Mouse (Mus musculus): ENCODE measurements around the gene Gm49711. TPM values are rescaled to one million over a fixed set of nuclear protein-coding genes. Genes with fewer than 3 reads are reported as not detected.

The Gm49711 gene
- polyA plus RNA-seq, 1 experiment, result not detected

DNA sequence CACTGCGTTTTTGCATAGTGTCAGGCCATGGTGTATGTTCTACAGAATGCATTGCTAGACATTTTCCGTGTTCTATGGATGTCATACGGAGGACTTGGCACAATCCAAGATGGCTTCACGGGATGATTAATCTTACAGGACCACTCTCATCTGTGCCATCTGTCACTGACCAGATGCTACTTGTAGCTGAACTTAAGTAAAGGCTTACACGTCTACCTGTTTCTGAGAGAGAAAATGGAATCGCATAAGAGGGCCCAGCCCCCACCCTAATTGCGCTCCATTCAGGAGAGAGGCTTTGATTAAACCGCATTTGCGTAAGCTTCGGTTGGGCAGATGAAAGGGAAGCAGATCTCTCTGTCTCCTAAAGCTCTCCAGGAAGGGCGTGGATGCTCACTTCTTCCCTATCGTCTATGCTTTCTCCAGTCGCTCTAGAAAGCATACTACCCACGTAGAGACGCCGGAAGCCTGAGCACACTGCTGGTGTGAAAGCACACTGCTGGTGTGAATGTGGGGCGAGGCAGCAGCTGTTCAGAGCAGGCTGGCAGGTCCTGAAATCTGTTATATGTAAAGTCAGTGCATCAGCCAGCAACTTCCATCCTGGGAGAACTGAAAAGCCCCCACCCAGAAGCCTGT, 62.9 kb downstream of the Gm49711 start:
- H3K36me3 ChIP-seq (ENCODE audit: control insufficient read depth, insufficient read depth, low read length), result no peaks in the 10 kb centered on the region
- no peaks in the 10 kb centered on the region for H3K27me3 ChIP-seq (ENCODE audit: control insufficient read depth, insufficient read depth, low read length)
- no peak overlapping the region for H3K4me3 ChIP-seq (ENCODE audit: control insufficient read depth, low read depth, low read length)
- peaks cover 16% of the 10 kb centered on the region for H3K4me1 ChIP-seq (ENCODE audit: control insufficient read depth, insufficient read depth, low read length)
- no peak for TF ChIP-seq CTCF (IDR thresholded peaks at IDR 0.05; ENCODE audit: control insufficient read depth, insufficient read depth, insufficient replicate concordance, low read depth, low read length)
- TF ChIP-seq POLR2A (IDR thresholded peaks at IDR 0.05; ENCODE audit: control insufficient read depth, low read depth, low read length), result no peak
- no peak overlapping the region for H3K27ac ChIP-seq (ENCODE audit: control insufficient read depth, insufficient read depth, low read depth, low read length)

- TF ChIP-seq CTCF (IDR thresholded peaks at IDR 0.05; ENCODE audit: control insufficient read depth, insufficient read depth, insufficient replicate concordance, low read depth, low read length), result no peak
- no peak for TF ChIP-seq POLR2A (IDR thresholded peaks at IDR 0.05; ENCODE audit: control insufficient read depth, low read depth, low read length)
- Histone ChIP-seq H3K4me1 (ENCODE audit: control insufficient read depth, insufficient read depth, low read length) (no peaks in the 10 kb centered on the region), H3K27me3 (ENCODE audit: control insufficient read depth, insufficient read depth, low read length) (no peaks in the 10 kb centered on the region), H3K36me3 (ENCODE audit: control insufficient read depth, insufficient read depth, low read length) (no peaks in the 10 kb centered on the region), H3K27ac (ENCODE audit: control insufficient read depth, insufficient read depth, low read depth, low read length) (no peak overlapping the region), H3K4me3 (ENCODE audit: control insufficient read depth, low read depth, low read length) (no peak overlapping the region)
Measured at GRCm38 (mm10) chr16:92127226-92127625, 69.1 kb downstream of the Gm49711 start.

DNA sequence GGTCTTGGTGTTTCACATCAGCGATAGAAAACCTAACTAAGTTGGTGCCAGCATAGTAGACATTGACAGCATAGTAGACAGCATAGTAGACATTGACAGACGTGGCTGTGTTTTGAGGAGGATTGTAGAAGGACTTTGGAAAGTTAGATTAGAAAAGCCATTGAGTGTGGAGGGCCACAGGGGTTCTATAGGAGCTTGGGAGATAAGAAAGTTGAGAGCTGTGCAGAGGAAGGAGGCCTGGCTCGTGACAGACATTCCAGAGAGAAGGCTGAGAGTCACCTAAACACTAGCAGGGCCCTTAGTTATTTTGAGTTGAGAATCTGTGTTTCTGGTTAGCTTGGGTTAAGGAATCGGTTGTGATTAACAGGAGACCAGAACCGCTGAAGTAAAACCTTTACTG, 69.5 kb downstream of the Gm49711 start:
- Histone ChIP-seq H3K27me3 (ENCODE audit: control insufficient read depth, insufficient read depth, low read length) (no peaks in the 10 kb centered on the region), H3K4me1 (ENCODE audit: control insufficient read depth, insufficient read depth, low read length) (no peaks in the 10 kb centered on the region), H3K27ac (ENCODE audit: control insufficient read depth, insufficient read depth, low read depth, low read length) (no peak overlapping the region), H3K36me3 (ENCODE audit: control insufficient read depth, insufficient read depth, low read length) (no peaks in the 10 kb centered on the region), H3K4me3 (ENCODE audit: control insufficient read depth, low read depth, low read length) (no peak overlapping the region)
- no peak for TF ChIP-seq POLR2A (IDR thresholded peaks at IDR 0.05; ENCODE audit: control insufficient read depth, low read depth, low read length)
- TF ChIP-seq CTCF (IDR thresholded peaks at IDR 0.05; ENCODE audit: control insufficient read depth, insufficient read depth, insufficient replicate concordance, low read depth, low read length), result no peak

GRCm38 (mm10) chr16:92129843-92130242, 71.7 kb downstream of the Gm49711 start:
- no peak for TF ChIP-seq POLR2A (IDR thresholded peaks at IDR 0.05; ENCODE audit: control insufficient read depth, low read depth, low read length)
- no peak for TF ChIP-seq CTCF (IDR thresholded peaks at IDR 0.05; ENCODE audit: control insufficient read depth, insufficient read depth, insufficient replicate concordance, low read depth, low read length)
- H3K4me1 ChIP-seq (ENCODE audit: control insufficient read depth, insufficient read depth, low read length), result no peaks in the 10 kb centered on the region
- no peak overlapping the region for H3K4me3 ChIP-seq (ENCODE audit: control insufficient read depth, low read depth, low read length)
- no peaks in the 10 kb centered on the region for H3K36me3 ChIP-seq (ENCODE audit: control insufficient read depth, insufficient read depth, low read length)
- no peaks in the 10 kb centered on the region for H3K27me3 ChIP-seq (ENCODE audit: control insufficient read depth, insufficient read depth, low read length)
- H3K27ac ChIP-seq (ENCODE audit: control insufficient read depth, insufficient read depth, low read depth, low read length), result no peak overlapping the region

GRCm38 (mm10) chr16:92132511-92132910, 74.4 kb downstream of the Gm49711 start:
- TF ChIP-seq POLR2A (IDR thresholded peaks at IDR 0.05; ENCODE audit: control insufficient read depth, low read depth, low read length) (no peak), CTCF (IDR thresholded peaks at IDR 0.05; ENCODE audit: control insufficient read depth, insufficient read depth, insufficient replicate concordance, low read depth, low read length) (no peak)
- Histone ChIP-seq H3K27me3 (ENCODE audit: control insufficient read depth, insufficient read depth, low read length) (no peaks in the 10 kb centered on the region), H3K36me3 (ENCODE audit: control insufficient read depth, insufficient read depth, low read length) (no peaks in the 10 kb centered on the region), H3K27ac (ENCODE audit: control insufficient read depth, insufficient read depth, low read depth, low read length) (no peak overlapping the region), H3K4me1 (ENCODE audit: control insufficient read depth, insufficient read depth, low read length) (no peaks in the 10 kb centered on the region), H3K4me3 (ENCODE audit: control insufficient read depth, low read depth, low read length) (no peak overlapping the region)

DNA sequence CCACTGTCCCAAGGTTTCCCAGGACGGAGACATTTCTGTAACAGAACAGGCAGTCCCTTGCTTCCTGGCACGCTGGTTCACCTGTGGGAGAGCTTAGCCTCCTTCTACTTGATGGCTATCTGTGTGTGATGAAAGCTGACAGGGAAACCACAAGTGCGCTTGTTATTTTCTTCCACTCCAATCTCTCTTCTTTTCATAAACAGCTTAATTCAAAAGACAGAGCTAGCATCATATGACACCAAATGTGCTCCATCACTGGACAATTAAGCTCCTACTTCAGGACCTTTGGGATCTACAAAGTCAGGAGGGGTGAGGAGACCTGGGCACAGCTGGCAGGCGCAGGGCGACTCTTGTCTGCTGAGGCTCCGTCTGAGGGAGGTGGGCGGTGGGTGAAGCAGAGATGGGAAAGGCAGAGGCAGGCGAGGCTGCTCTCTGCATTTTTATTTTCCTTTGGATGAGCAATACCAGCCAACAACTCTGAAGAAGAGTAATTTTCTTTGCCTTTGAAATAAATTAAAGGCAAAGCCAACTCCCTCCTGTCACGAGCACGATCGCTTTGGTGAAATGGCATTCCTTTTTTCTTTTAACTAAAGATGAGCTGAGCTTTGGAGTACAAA, 76.1 kb downstream of the Gm49711 start:
- Histone ChIP-seq H3K4me1 (ENCODE audit: control insufficient read depth, insufficient read depth, low read length) (no peaks in the 10 kb centered on the region), H3K27ac (ENCODE audit: control insufficient read depth, insufficient read depth, low read depth, low read length) (no peak overlapping the region), H3K36me3 (ENCODE audit: control insufficient read depth, insufficient read depth, low read length) (no peaks in the 10 kb centered on the region), H3K27me3 (ENCODE audit: control insufficient read depth, insufficient read depth, low read length) (no peaks in the 10 kb centered on the region), H3K4me3 (ENCODE audit: control insufficient read depth, low read depth, low read length) (no peak overlapping the region)
- TF ChIP-seq CTCF (IDR thresholded peaks at IDR 0.05; ENCODE audit: control insufficient read depth, insufficient read depth, insufficient replicate concordance, low read depth, low read length) (no peak), POLR2A (IDR thresholded peaks at IDR 0.05; ENCODE audit: control insufficient read depth, low read depth, low read length) (no peak)

DNA sequence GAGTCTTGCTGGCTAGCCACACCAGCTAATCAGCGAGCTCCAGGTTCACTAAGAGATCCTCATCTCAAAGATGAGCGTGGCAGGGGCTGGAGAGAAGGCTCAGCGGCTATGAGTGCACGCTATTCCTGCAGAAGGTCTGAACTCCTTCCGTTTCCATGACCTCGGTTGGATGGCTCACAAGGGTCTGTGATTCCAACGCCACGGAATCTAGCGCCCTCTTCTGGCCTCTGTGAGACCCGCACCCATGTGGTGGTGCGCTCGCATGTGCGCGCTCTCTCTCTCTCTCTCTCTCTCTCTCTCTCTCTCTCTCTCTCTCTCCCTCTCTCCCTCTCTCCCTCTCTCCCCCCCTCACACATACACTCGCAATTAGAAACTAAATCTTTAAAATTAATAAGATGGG, 78.2 kb downstream of the Gm49711 start:
- Histone ChIP-seq H3K27me3 (ENCODE audit: control insufficient read depth, insufficient read depth, low read length) (no peaks in the 10 kb centered on the region), H3K36me3 (ENCODE audit: control insufficient read depth, insufficient read depth, low read length) (no peaks in the 10 kb centered on the region)
- no peak for TF ChIP-seq POLR2A (IDR thresholded peaks at IDR 0.05; ENCODE audit: control insufficient read depth, low read depth, low read length)
- TF ChIP-seq CTCF (IDR thresholded peaks at IDR 0.05; ENCODE audit: control insufficient read depth, insufficient read depth, insufficient replicate concordance, low read depth, low read length), result peak; percentile 81; the same call in 1 of the 2 replicates

More for the DNA sequence above, 78.2 kb downstream of the Gm49711 start:
- Histone ChIP-seq H3K27ac (ENCODE audit: control insufficient read depth, insufficient read depth, low read depth, low read length) (no peak overlapping the region), H3K4me3 (ENCODE audit: control insufficient read depth, low read depth, low read length) (no peak overlapping the region), H3K4me1 (ENCODE audit: control insufficient read depth, insufficient read depth, low read length) (no peaks in the 10 kb centered on the region)
